Mouse (Mus musculus) cerebellum, postnatal 36 days (tissue): Measurements from ENCODE around the gene Snrnp70.

Experiments
- DNase-seq, 2 experiments: peaks; one replicate each; pipeline ENCODE4 v3.0.0; 2021 to 2022; ENCODE audit warnings: mixed read lengths in 2 of 2

Gene Snrnp70

GRCm38 (mm10) chr7:45395578-45396336 lies at the start of gene Snrnp70:
Gene Snrnp70 (minus strand): TSS chr7:45395742.
- DNase-seq: peak; percentile 100

GRCm38 (mm10) chr7:45443526-45444420 lies 48.2 kb upstream of the Snrnp70 start:
- DNase-seq: no peak

- DNase-seq: peak; percentile 34 to 42
Measured at GRCm38 (mm10) chr7:45437521-45438276, 42.2 kb upstream of the Snrnp70 start, which contains the start of gene Ruvbl2. Gene Ruvbl2 (minus strand): TSS chr7:45438096.

GRCm38 (mm10) chr7:45437046-45437445 lies 41.5 kb upstream of the Snrnp70 start:
- DNase-seq: no peak

- no peak for DNase-seq
Measured at GRCm38 (mm10) chr7:45436444-45436843, 40.9 kb upstream of the Snrnp70 start.

GRCm38 (mm10) chr7:45435038-45435437 lies 39.5 kb upstream of the Snrnp70 start:
- DNase-seq: no peak

GRCm38 (mm10) chr7:45434203-45435015 lies 38.9 kb upstream of the Snrnp70 start, which contains the start of gene Gys1:
Gene Gys1 (plus strand): TSS chr7:45434844.
- DNase-seq: peak; percentile 100

- DNase-seq: no peak
Measured at GRCm38 (mm10) chr7:45433835-45434202, 38.3 kb upstream of the Snrnp70 start.

- DNase-seq: no peak
Measured at GRCm38 (mm10) chr7:45426556-45426955, 31.0 kb upstream of the Snrnp70 start.

GRCm38 (mm10) chr7:45421194-45421593 lies 25.7 kb upstream of the Snrnp70 start:
- DNase-seq: no peak

GRCm38 (mm10) chr7:45420615-45420919 lies 25.0 kb upstream of the Snrnp70 start, which contains the start of gene Lhb:
Gene Lhb (plus strand): TSS chr7:45420820.
- DNase-seq: no peak

GRCm38 (mm10) chr7:45419859-45420614 lies 24.5 kb upstream of the Snrnp70 start:
- no peak for DNase-seq

GRCm38 (mm10) chr7:45417962-45418492 lies 22.5 kb upstream of the Snrnp70 start:
- DNase-seq: no peak

- no peak for DNase-seq
Measured at GRCm38 (mm10) chr7:45415636-45416035, 20.1 kb upstream of the Snrnp70 start.

- no peak for DNase-seq
Measured at GRCm38 (mm10) chr7:45414740-45415224, 19.2 kb upstream of the Snrnp70 start.

GRCm38 (mm10) chr7:45413864-45414739 lies 18.6 kb upstream of the Snrnp70 start:
- no peak for DNase-seq

GRCm38 (mm10) chr7:45413113-45413863 lies 17.7 kb upstream of the Snrnp70 start, which contains the start of gene Ntf5:
Gene Ntf5 (plus strand): TSS chr7:45413695.
- no peak for DNase-seq

GRCm38 (mm10) chr7:45412421-45412820 lies 16.9 kb upstream of the Snrnp70 start:
- no peak for DNase-seq
